Mouse (Mus musculus) intestine, postnatal 0 days (tissue): Measurements from ENCODE around the gene Gtpbp6. TPM values are rescaled to one million over a fixed set of nuclear protein-coding genes. Genes with fewer than 3 reads are reported as not detected.
"Not testable (repeated sequence)": the region's sequence is repeated elsewhere in the genome, so short reads cannot be mapped to it uniquely, and the experiment has no call there.

Experiments
- ATAC-seq: fragments of 200-750 bp; cut with Nextera tagmentation; 2 replicates; pipeline ENCODE4 v1.8.0; 2017; ENCODE audit warnings: mild to moderate bottlenecking, moderate TSS enrichment, moderate library complexity
- H3K27ac ChIP-seq: fragments of 300-500 bp; sonication (generic); 2 replicates; pipeline ENCODE4 v1.5.1; 2014; ENCODE audit warnings: mild to moderate bottlenecking, low read depth, low read length, moderate library complexity
- H3K27me3 ChIP-seq: fragments of 300-500 bp; sonication (generic); replicated peaks from 2 replicates; pipeline ENCODE4 v1.6.1; 2014; ENCODE audit warnings: low read length, mixed read lengths; ENCODE audit not compliant: control insufficient read depth, insufficient read depth
- H3K36me3 ChIP-seq: fragments of 300-500 bp; sonication (generic); 2 replicates; pipeline ENCODE4 v1.6.1; 2014; ENCODE audit warnings: mild to moderate bottlenecking, moderate library complexity; ENCODE audit not compliant: control insufficient read depth, insufficient read depth
- H3K4me1 ChIP-seq: fragments of 300-500 bp; sonication (generic); replicated peaks from 2 replicates; pipeline ENCODE4 v1.6.1; 2014; ENCODE audit warnings: antibody characterized with exemption, low read length, mixed read lengths; ENCODE audit not compliant: control insufficient read depth, insufficient read depth
- H3K4me2 ChIP-seq: fragments of 300-500 bp; sonication (generic); replicated peaks from 2 replicates; pipeline ENCODE4 v1.6.1; 2014; ENCODE audit warnings: low read depth, mild to moderate bottlenecking, moderate library complexity
- H3K4me3 ChIP-seq: fragments of 300-500 bp; sonication (generic); 2 replicates; pipeline ENCODE4 v1.5.1; 2014; ENCODE audit warnings: low read depth, low read length
- H3K9ac ChIP-seq: fragments of 300-500 bp; sonication (generic); 2 replicates; pipeline ENCODE4 v1.6.1; 2014; ENCODE audit warnings: mild to moderate bottlenecking, low read depth, low read length
- H3K9me3 ChIP-seq: fragments of 300-500 bp; sonication (generic); 2 replicates; pipeline ENCODE4 v1.6.1; 2016; ENCODE audit warnings: mixed run types; ENCODE audit not compliant: control insufficient read depth
- CTCF ChIP-seq: sonication (generic); IDR thresholded peaks from 2 replicates; pipeline ENCODE4 v1.5.1; 2016; ENCODE audit warnings: low read depth, mild to moderate bottlenecking, control low read depth, antibody characterized with exemption, moderate library complexity
- WGBS: fragments of 180-500 bp; shearing (Covaris S2); extraction: QIAGEN DNeasy Blood & Tissue Kit; methylation state at CpG from one replicate; pipeline ENCODE4 v1.1.7; 2014; 5-methylcytosine and 5-hydroxymethylcytosine counted together
- polyA plus RNA-seq: library from polyadenylated mRNA; unstranded; fragments of >200 nt; fragmentation: Nextera tagmentation; extraction: Ambion mirVana; gene quantifications from 2 replicates; pipeline ENCODE4 v1.2.1, GENCODE M21; 2015

Gene Gtpbp6
- polyA plus RNA-seq, 1 experiment from 2014 or later = 14.9 TPM

GRCm38 (mm10) chr5:110136087-110136464, 28.1 kb upstream of the Gtpbp6 start:
- 3% methylated on average over 18 of the region's 18 CpGs for WGBS
- Histone ChIP-seq H3K27me3 (no peaks in the 10 kb centered on the region), H3K4me3 (peak overlapping the region; percentile 89), H3K9ac (peak overlapping the region; percentile 69), H3K27ac (peak overlapping the region; percentile 54), H3K36me3 (0 out of 2 replicates have a peak, but pooled peaks cover 4% of the 10 kb centered on the region), H3K9me3 (no peaks in the 10 kb centered on the region), H3K4me2 (peak overlapping the region; percentile 78), H3K4me1 (no peaks in the 10 kb centered on the region)
- ATAC-seq = no peak
- no peak for TF ChIP-seq CTCF

- Histone ChIP-seq H3K36me3 (no peaks in the 10 kb centered on the region), H3K9me3 (no peaks in the 10 kb centered on the region), H3K4me2 (peak within 1 kb of the TSS; percentile 78), H3K9ac (peak within 1 kb of the TSS; percentile 69), H3K4me1 (no peaks in the 10 kb centered on the region), H3K27me3 (no peaks in the 10 kb centered on the region), H3K4me3 (peak within 1 kb of the TSS; percentile 89), H3K27ac (peak within 1 kb of the TSS; percentile 54)
- ATAC-seq = peak; percentile 99
- TF ChIP-seq CTCF = peak; percentile 32; the same call in 1 of the 2 replicates
- 4% methylated on average over 46 of the region's 46 CpGs for WGBS
Observed at GRCm38 (mm10) chr5:110135293-110136086, 27.5 kb upstream of the Gtpbp6 start, which contains the start of gene Chfr. Gene Chfr (plus strand): TSS chr5:110135842.

- H3K27me3 ChIP-seq, H3K9ac ChIP-seq, H3K27ac ChIP-seq, H3K4me3 ChIP-seq, H3K4me1 ChIP-seq, ATAC-seq, H3K4me2 ChIP-seq, H3K9me3 ChIP-seq: not testable (repeated sequence)
- H3K36me3 ChIP-seq = peaks cover 20% of the 10 kb centered on the region
- WGBS = 78% methylated on average over 3 of the region's 3 CpGs
Observed at GRCm38 (mm10) chr5:110122380-110122779, 14.4 kb upstream of the Gtpbp6 start.

GRCm38 (mm10) chr5:110109991-110110441, 2.0 kb upstream of the Gtpbp6 start, which contains the start of gene Zfp605:
Gene Zfp605 (plus strand): TSS chr5:110110092.
- H3K9me3 ChIP-seq = no peaks in the 10 kb centered on the region
- H3K4me1 ChIP-seq = no peaks in the 10 kb centered on the region
- under 1% methylated on average over 12 of the region's 12 CpGs for WGBS
- peak within 1 kb of the TSS; percentile 80 for H3K4me2 ChIP-seq
- H3K4me3 ChIP-seq = peak within 1 kb of the TSS; percentile 70
- peak within 1 kb of the TSS; percentile 60 for H3K9ac ChIP-seq
- no peaks in the 10 kb centered on the region for H3K27me3 ChIP-seq
- peaks cover 22% of the 10 kb centered on the region for H3K36me3 ChIP-seq
- ATAC-seq = peak; percentile 31
- peak within 1 kb of the TSS; percentile 70 for H3K27ac ChIP-seq
- TF ChIP-seq CTCF = no peak

- Histone ChIP-seq H3K9me3 (no peaks in the 10 kb centered on the region), H3K4me1 (no peaks in the 10 kb centered on the region), H3K27ac (peak overlapping the region; percentile 97), H3K36me3 (peaks cover 40% of the 10 kb centered on the region), H3K4me3 (peak overlapping the region; percentile 67), H3K4me2 (peak overlapping the region; percentile 76), H3K27me3 (no peaks in the 10 kb centered on the region), H3K9ac (no peak overlapping the region)
- ATAC-seq = no peak
- 0% methylated on average over 7 of the region's 7 CpGs for WGBS
- TF ChIP-seq CTCF = peak; percentile 31; the same call in 1 of the 2 replicates
Observed at GRCm38 (mm10) chr5:110108305-110108628, 270 bp upstream of the Gtpbp6 start.

- peak overlapping the region; percentile 65 for H3K9ac ChIP-seq
- no peaks in the 10 kb centered on the region for H3K9me3 ChIP-seq
- peak; percentile 19; the same call in 1 of the 2 replicates for ATAC-seq
- 8% methylated on average over 39 of the region's 41 CpGs for WGBS
- peak overlapping the region; percentile 76 for H3K4me2 ChIP-seq
- peak overlapping the region; percentile 97 for H3K27ac ChIP-seq
- TF ChIP-seq CTCF = no peak
- no peaks in the 10 kb centered on the region; the same call in 1 of the 2 replicates for H3K4me1 ChIP-seq
- no peaks in the 10 kb centered on the region for H3K27me3 ChIP-seq
- peak overlapping the region; percentile 67 for H3K4me3 ChIP-seq
- peaks cover 41% of the 10 kb centered on the region for H3K36me3 ChIP-seq
Observed at GRCm38 (mm10) chr5:110106901-110107564, 964 bp downstream of the Gtpbp6 start.
